Mouse (Mus musculus) forebrain, postnatal 0 days (tissue): ENCODE measurements around the gene Tex16. TPM values are rescaled to one million over a fixed set of nuclear protein-coding genes. Genes with fewer than 3 reads are reported as not detected.

Source experiments
- ATAC-seq: fragments of 200-750 bp; cut with Nextera tagmentation; 2 replicates; pipeline ENCODE4 v1.8.0; 2017; ENCODE audit warnings: mild to moderate bottlenecking, moderate library complexity
- DNase-seq: peaks from one replicate; pipeline ENCODE4 v3.0.0-alpha.2; 2015
- H3K27ac ChIP-seq: fragments of 300-500 bp; sonication (generic); 2 replicates; pipeline ENCODE4 v1.5.1; 2014; ENCODE audit warnings: low read depth, mild to moderate bottlenecking, antibody characterized with exemption, low read length, moderate library complexity, mixed read lengths
- H3K27me3 ChIP-seq: fragments of 300-500 bp; sonication (generic); 2 replicates; pipeline ENCODE4 v1.6.1; 2014; ENCODE audit warnings: mild to moderate bottlenecking, low read length, mixed read lengths; ENCODE audit not compliant: insufficient read depth
- H3K36me3 ChIP-seq: fragments of 300-500 bp; sonication (generic); 2 replicates; pipeline ENCODE4 v1.6.1; 2014; ENCODE audit warnings: mild to moderate bottlenecking, moderate library complexity; ENCODE audit not compliant: insufficient read depth
- H3K4me1 ChIP-seq: fragments of 300-500 bp; sonication (generic); 2 replicates; pipeline ENCODE4 v1.6.1; 2014; ENCODE audit warnings: antibody characterized with exemption; ENCODE audit not compliant: insufficient read depth
- H3K4me2 ChIP-seq: fragments of 300-500 bp; sonication (generic); 2 replicates; pipeline ENCODE4 v1.6.1; 2014; ENCODE audit warnings: low read depth, mild to moderate bottlenecking, moderate library complexity
- H3K4me3 ChIP-seq: fragments of 300-500 bp; sonication (generic); 2 replicates; pipeline ENCODE4 v1.5.1; 2014; ENCODE audit warnings: low read depth, low read length, mixed read lengths
- H3K9ac ChIP-seq: fragments of 300-500 bp; sonication (generic); 2 replicates; pipeline ENCODE4 v1.6.1; 2014; ENCODE audit warnings: mild to moderate bottlenecking
- H3K9me3 ChIP-seq: fragments of 300-500 bp; sonication (generic); 2 replicates; pipeline ENCODE4 v1.6.1; 2016; ENCODE audit warnings: low read length
- CTCF ChIP-seq: sonication (generic); IDR thresholded peaks from 2 replicates; pipeline ENCODE4 v1.5.1; 2016; ENCODE audit warnings: antibody characterized with exemption, control low read depth, low read depth
- WGBS: fragments of 180-500 bp; shearing (Covaris S2); extraction: QIAGEN DNeasy Blood & Tissue Kit; methylation state at CpG from one replicate; pipeline ENCODE4 v1.1.7; 2014; 5-methylcytosine and 5-hydroxymethylcytosine counted together
- polyA plus RNA-seq: library from polyadenylated mRNA; unstranded; fragments of >200 nt; fragmentation: Nextera tagmentation; extraction: Ambion mirVana; gene quantifications from 2 replicates; pipeline ENCODE4 v1.2.1, GENCODE M21; 2015
- total RNA-seq: library from RNA; depleted of rRNA; stranded (reverse); fragments of >200 nt; gene quantifications from 2 replicates; pipeline ENCODE4 v1.2.3, GENCODE M21; 2014; rRNA removed

Gene Tex16
- 0.29 and 0.54 TPM in 2 replicates for total RNA-seq
- polyA plus RNA-seq, result 0.13 and 0.79 TPM in 2 replicates

GRCm38 (mm10) chrX:112010707-112011106 is at the start of gene Tex16:
Tex16 (plus strand) TSS chrX:112011007.
- Histone ChIP-seq H3K4me1 (no peaks in the 10 kb centered on the region), H3K36me3 (no peaks in the 10 kb centered on the region), H3K4me2 (no peak within 1 kb of the TSS), H3K9ac (no peak within 1 kb of the TSS), H3K4me3 (no peak within 1 kb of the TSS), H3K27me3 (no peaks in the 10 kb centered on the region), H3K9me3 (no peaks in the 10 kb centered on the region), H3K27ac (no peak within 1 kb of the TSS)
- ATAC-seq (no peak), DNase-seq (no peak)
- no peak for TF ChIP-seq CTCF

- 46% methylated on average over 1 of the region's 1 CpGs for WGBS
Observed at GRCm38 (mm10) chrX:111999661-112000060, 11.1 kb upstream of the Tex16 start.

More at GRCm38 (mm10) chrX:111999661-112000060, 11.1 kb upstream of the Tex16 start:
- DNase-seq, result no peak
- Histone ChIP-seq H3K27ac (no peak overlapping the region), H3K9me3 (no peaks in the 10 kb centered on the region), H3K36me3 (no peaks in the 10 kb centered on the region), H3K4me3 (no peak overlapping the region), H3K27me3 (no peaks in the 10 kb centered on the region), H3K4me1 (no peaks in the 10 kb centered on the region), H3K4me2 (no peak overlapping the region), H3K9ac (no peak overlapping the region)
- no peak for ATAC-seq
- TF ChIP-seq CTCF, result no peak

Other genes with a start within 250 kb of the Tex16 start
- 2.5 and 3.6 TPM in 2 replicates for gene Gm45194, start 119.6 kb upstream of the Tex16 start, total RNA-seq
- 0.20 and 0.54 TPM in 2 replicates for gene Gm45194, start 119.6 kb upstream of the Tex16 start, polyA plus RNA-seq
- gene 4933403O08Rik, start 228.0 kb downstream of the Tex16 start, total RNA-seq, result 0.31 and 1.4 TPM in 2 replicates
- gene 4933403O08Rik, start 228.0 kb downstream of the Tex16 start, polyA plus RNA-seq, result not detected in 2 replicates